Mouse (Mus musculus): ENCODE data around the gene Msmb. TPM values are rescaled to one million over a fixed set of nuclear protein-coding genes. Genes with fewer than 3 reads are reported as not detected.

Gene Msmb
- polyA plus RNA-seq, 1 experiment: not detected

GRCm38 (mm10) chr14:32152243-32152965 is 10.6 kb downstream of the Msmb start:
- no peak for TF ChIP-seq POLR2AphosphoS2 (IDR thresholded peaks at IDR 0.05; ENCODE audit: insufficient read length, low read depth)
- no peak for TF ChIP-seq E2F4 (IDR thresholded peaks at IDR 0.05; ENCODE audit: insufficient read depth)
- TF ChIP-seq TCF12 (IDR thresholded peaks at IDR 0.05; ENCODE audit: insufficient read depth, poor library complexity, severe bottlenecking): no peak
- no peak for TF ChIP-seq POLR2A (IDR thresholded peaks at IDR 0.05; ENCODE audit: insufficient read length, low read depth)
- TF ChIP-seq MYOG (IDR thresholded peaks at IDR 0.05; ENCODE audit: control insufficient read depth in 1 of 3, insufficient read depth in 1 of 3, insufficient read length in 2 of 3, low read depth in 2 of 3): no peak
- TF ChIP-seq MYOD1 (IDR thresholded peaks at IDR 0.05; ENCODE audit: control insufficient read depth in 1 of 3, insufficient read length in 2 of 3, low read depth in 2 of 3): no peak
- TF ChIP-seq SRF (IDR thresholded peaks at IDR 0.05; ENCODE audit: control insufficient read depth, insufficient read length, low read depth): no peak
- no peak for TF ChIP-seq REST (IDR thresholded peaks at IDR 0.05; ENCODE audit: insufficient read depth, insufficient read length)
- TF ChIP-seq MAX (IDR thresholded peaks at IDR 0.05; ENCODE audit: low read depth): no peak
- no peak for TF ChIP-seq CEBPB (IDR thresholded peaks at IDR 0.05; ENCODE audit: insufficient read depth, poor library complexity, severe bottlenecking)
- TF ChIP-seq USF1 (IDR thresholded peaks at IDR 0.05; ENCODE audit: low read depth): no peak
- H3K4me3 ChIP-seq: no peak overlapping the region
- no peak overlapping the region for H3ac ChIP-seq (ENCODE audit: control insufficient read depth, insufficient read length)

GRCm38 (mm10) chr14:32153156-32153555 is 11.3 kb downstream of the Msmb start:
- no peak overlapping the region for H3ac ChIP-seq (ENCODE audit: control insufficient read depth, insufficient read length)
- no peaks in the 10 kb centered on the region for H3K79me2 ChIP-seq (ENCODE audit: control insufficient read depth, insufficient read depth)
- H3K4me3 ChIP-seq: no peak overlapping the region
- no peaks in the 10 kb centered on the region for H3K36me3 ChIP-seq (ENCODE audit: control insufficient read depth, insufficient read depth)
- H3K27me3 ChIP-seq (ENCODE audit: control insufficient read depth, insufficient read depth, insufficient read length): peaks cover 25% of the 10 kb centered on the region
- no peak overlapping the region for H3K4me2 ChIP-seq (ENCODE audit: low read depth)
- TF ChIP-seq MAX (IDR thresholded peaks at IDR 0.05; ENCODE audit: low read depth) (no peak), TCF3 (IDR thresholded peaks at IDR 0.05; ENCODE audit: insufficient read length, low read depth) (no peak), USF1 (IDR thresholded peaks at IDR 0.05; ENCODE audit: low read depth) (no peak), SRF (IDR thresholded peaks at IDR 0.05; ENCODE audit: control insufficient read depth, insufficient read length, low read depth) (no peak)

More at GRCm38 (mm10) chr14:32152243-32152965, 10.6 kb downstream of the Msmb start:
- Histone ChIP-seq H3K36me3 (ENCODE audit: control insufficient read depth, insufficient read depth) (no peaks in the 10 kb centered on the region), H3K79me2 (ENCODE audit: control insufficient read depth, insufficient read depth) (no peaks in the 10 kb centered on the region), H3K27me3 (ENCODE audit: control insufficient read depth, insufficient read depth, insufficient read length) (peaks cover 25% of the 10 kb centered on the region), H3K4me2 (ENCODE audit: low read depth) (no peak overlapping the region)

- Histone ChIP-seq H3K36me3 (ENCODE audit: control insufficient read depth, insufficient read depth) (no peaks in the 10 kb centered on the region), H3ac (ENCODE audit: control insufficient read depth, insufficient read length) (no peak overlapping the region), H3K4me3 (no peak overlapping the region), H3K4me2 (ENCODE audit: low read depth) (no peak overlapping the region), H3K27me3 (ENCODE audit: control insufficient read depth, insufficient read depth, insufficient read length) (peaks cover 14% of the 10 kb centered on the region), H3K79me2 (ENCODE audit: control insufficient read depth, insufficient read depth) (no peaks in the 10 kb centered on the region)
- TF ChIP-seq MYOD1 (IDR thresholded peaks at IDR 0.05; ENCODE audit: control insufficient read depth in 1 of 3, insufficient read length in 2 of 3, low read depth in 2 of 3) (no peak), USF1 (IDR thresholded peaks at IDR 0.05; ENCODE audit: low read depth) (no peak), POLR2A (IDR thresholded peaks at IDR 0.05; ENCODE audit: insufficient read length, low read depth) (no peak), TCF12 (IDR thresholded peaks at IDR 0.05; ENCODE audit: insufficient read depth, poor library complexity, severe bottlenecking) (no peak), E2F4 (IDR thresholded peaks at IDR 0.05; ENCODE audit: insufficient read depth) (no peak), REST (IDR thresholded peaks at IDR 0.05; ENCODE audit: insufficient read depth, insufficient read length) (no peak), POLR2AphosphoS2 (IDR thresholded peaks at IDR 0.05; ENCODE audit: insufficient read length, low read depth) (no peak)
Observed at GRCm38 (mm10) chr14:32154758-32155157, 12.9 kb downstream of the Msmb start.

- TF ChIP-seq MYOG (IDR thresholded peaks at IDR 0.05; ENCODE audit: control insufficient read depth in 1 of 3, insufficient read depth in 1 of 3, insufficient read length in 2 of 3, low read depth in 2 of 3) (no peak), USF1 (IDR thresholded peaks at IDR 0.05; ENCODE audit: low read depth) (peak; percentile 8)
- H3K27me3 ChIP-seq (ENCODE audit: control insufficient read depth, insufficient read depth, insufficient read length): no peaks in the 10 kb centered on the region
- peak overlapping the region; percentile 69 for H3K4me2 ChIP-seq (ENCODE audit: low read depth)
- H3K79me2 ChIP-seq (ENCODE audit: control insufficient read depth, insufficient read depth): peaks cover 42% of the 10 kb centered on the region
- peak overlapping the region; percentile 87 for H3ac ChIP-seq (ENCODE audit: control insufficient read depth, insufficient read length)
- peak overlapping the region; percentile 77 for H3K4me3 ChIP-seq
- H3K36me3 ChIP-seq (ENCODE audit: control insufficient read depth, insufficient read depth): no peaks in the 10 kb centered on the region
Observed at GRCm38 (mm10) chr14:32159150-32159670, 17.4 kb downstream of the Msmb start.

- no peak for TF ChIP-seq MAX (IDR thresholded peaks at IDR 0.05; ENCODE audit: low read depth)
- TF ChIP-seq MYOG (IDR thresholded peaks at IDR 0.05; ENCODE audit: control insufficient read depth in 1 of 3, insufficient read depth in 1 of 3, insufficient read length in 2 of 3, low read depth in 2 of 3): no peak
- peak; percentile 92 for TF ChIP-seq POLR2AphosphoS2 (IDR thresholded peaks at IDR 0.05; ENCODE audit: insufficient read length, low read depth)
- no peak for TF ChIP-seq CEBPB (IDR thresholded peaks at IDR 0.05; ENCODE audit: insufficient read depth, poor library complexity, severe bottlenecking)
- TF ChIP-seq SRF (IDR thresholded peaks at IDR 0.05; ENCODE audit: control insufficient read depth, insufficient read length, low read depth): no peak
- TF ChIP-seq E2F4 (IDR thresholded peaks at IDR 0.05; ENCODE audit: insufficient read depth): no peak
- no peak for TF ChIP-seq TCF3 (IDR thresholded peaks at IDR 0.05; ENCODE audit: insufficient read length, low read depth)
- peak; percentile 97 for TF ChIP-seq POLR2A (IDR thresholded peaks at IDR 0.05; ENCODE audit: insufficient read length, low read depth)
- TF ChIP-seq USF1 (IDR thresholded peaks at IDR 0.05; ENCODE audit: low read depth): no peak
- no peak for TF ChIP-seq REST (IDR thresholded peaks at IDR 0.05; ENCODE audit: insufficient read depth, insufficient read length)
- TF ChIP-seq TCF12 (IDR thresholded peaks at IDR 0.05; ENCODE audit: insufficient read depth, poor library complexity, severe bottlenecking): no peak
- TF ChIP-seq MYOD1 (IDR thresholded peaks at IDR 0.05; ENCODE audit: control insufficient read depth in 1 of 3, insufficient read length in 2 of 3, low read depth in 2 of 3): peak in 1 of 3 experiments; percentile 22
- Histone ChIP-seq H3ac (ENCODE audit: control insufficient read depth, insufficient read length) (peak within 1 kb of the TSS; percentile 87), H3K27me3 (ENCODE audit: control insufficient read depth, insufficient read depth, insufficient read length) (no peaks in the 10 kb centered on the region), H3K36me3 (ENCODE audit: control insufficient read depth, insufficient read depth) (no peaks in the 10 kb centered on the region), H3K4me3 (peak within 1 kb of the TSS; percentile 77), H3K4me2 (ENCODE audit: low read depth) (peak within 1 kb of the TSS; percentile 92), H3K79me2 (ENCODE audit: control insufficient read depth, insufficient read depth) (peaks cover 48% of the 10 kb centered on the region)
Observed at GRCm38 (mm10) chr14:32159690-32160246, 17.9 kb downstream of the Msmb start, which contains the start of gene Ncoa4. Gene Ncoa4, plus strand, starts transcription at chr14:32159865.
